Mouse (Mus musculus) heart, embryonic 10.5 days (tissue): Measurements from ENCODE around the gene Rpusd1. TPM values are rescaled to one million over a fixed set of nuclear protein-coding genes. Genes with fewer than 3 reads are reported as not detected.
A peak's percentile ranks its signal among the peaks of the same experiment; 100 is the strongest.
"Not testable (repeated sequence)": the region's sequence is repeated elsewhere in the genome, so short reads cannot be mapped to it uniquely, and the experiment has no call there.

Experiments
- DNase-seq: peaks from one replicate; pipeline ENCODE4 v3.0.0-alpha.2; 2017; ENCODE audit warnings: low spot score
- H3K27ac ChIP-seq: fragments of 300-500 bp; sonication (generic); 2 replicates; pipeline ENCODE4 v1.5.1; 2016; ENCODE audit warnings: mild to moderate bottlenecking
- H3K27me3 ChIP-seq: fragments of 300-500 bp; sonication (generic); 2 replicates; pipeline ENCODE4 v1.6.1; 2016; ENCODE audit warnings: mild to moderate bottlenecking; ENCODE audit not compliant: poor library complexity, insufficient read depth, severe bottlenecking
- H3K36me3 ChIP-seq: fragments of 300-500 bp; sonication (generic); 2 replicates; pipeline ENCODE4 v1.6.1; 2016; ENCODE audit warnings: mild to moderate bottlenecking, moderate library complexity
- H3K4me1 ChIP-seq: fragments of 300-500 bp; sonication (generic); 2 replicates; pipeline ENCODE4 v1.6.1; 2016; ENCODE audit warnings: mild to moderate bottlenecking
- H3K4me3 ChIP-seq: fragments of 300-500 bp; sonication (generic); 2 replicates; pipeline ENCODE4 v1.5.1; 2016; ENCODE audit warnings: mild to moderate bottlenecking, moderate library complexity
- H3K9me3 ChIP-seq: fragments of 300-500 bp; sonication (generic); 2 replicates; pipeline ENCODE4 v1.6.1; 2016; ENCODE audit warnings: mild to moderate bottlenecking, moderate library complexity
- WGBS: fragments of 180-500 bp; shearing (Covaris S2); methylation state at CpG from one replicate; pipeline ENCODE4 v1.1.7; 2016; 5-methylcytosine and 5-hydroxymethylcytosine counted together
- polyA plus RNA-seq: library from polyadenylated mRNA; unstranded; fragments of >200 nt; fragmentation: Nextera tagmentation; extraction: Ambion mirVana; gene quantifications from 2 replicates; pipeline ENCODE4 v1.2.1, GENCODE M21; 2016

Rpusd1 gene
- polyA plus RNA-seq, 1 experiment from 2014 or later, result 19.8 TPM

DNA sequence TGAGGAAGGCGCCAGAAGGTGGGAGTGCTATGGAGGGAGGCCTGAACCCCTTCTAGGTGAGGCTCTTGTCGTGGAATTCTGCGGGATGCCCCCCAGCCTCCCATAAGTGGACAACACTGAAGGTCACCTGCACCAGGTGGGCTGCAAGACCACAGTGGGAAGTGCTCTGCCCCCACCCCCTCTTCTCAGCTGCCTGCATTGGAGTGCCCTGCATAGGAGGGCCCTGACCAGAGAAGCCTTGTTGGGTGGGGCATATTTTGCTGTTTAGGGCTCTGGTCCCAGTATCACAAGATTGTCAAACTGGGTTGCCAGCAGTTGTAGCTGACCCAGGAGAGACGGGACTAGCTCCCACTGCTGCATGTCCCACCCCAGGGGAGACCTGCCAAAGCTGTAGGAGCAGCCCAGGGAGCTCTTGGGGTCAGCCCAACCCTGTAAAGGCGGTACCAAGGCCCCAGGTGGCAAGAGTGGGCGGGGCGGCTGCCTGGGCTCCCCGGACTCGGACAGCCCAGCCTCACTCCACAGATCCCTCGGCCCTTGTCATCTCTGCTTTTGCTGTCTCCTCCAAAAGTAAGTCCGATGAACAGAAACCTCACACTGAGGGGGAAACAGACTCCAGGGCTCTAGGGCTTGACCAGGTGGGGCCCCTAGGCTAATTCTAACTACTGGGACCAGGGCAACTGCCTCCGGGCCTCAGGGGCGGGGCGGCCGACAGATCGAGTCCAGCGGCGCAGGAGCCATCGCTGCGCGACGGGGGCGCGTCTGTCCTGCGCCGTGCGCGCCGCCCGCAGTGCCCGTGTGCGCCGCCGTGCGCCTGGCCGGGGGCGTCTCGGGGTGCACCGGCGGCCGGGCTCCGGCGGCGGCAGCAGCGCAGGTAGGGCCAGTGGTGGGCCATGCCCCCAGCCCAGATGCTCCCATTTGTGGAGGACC, 10.5 kb upstream of the Rpusd1 start, which contains the start of gene Gng13:
Gene Gng13 (plus strand): TSS at position 461 of the 927 bp plus-strand sequence.
- 2% methylated on average over 45 of the region's 45 CpGs for WGBS
- no peak for DNase-seq

GRCm38 (mm10) chr17:25717691-25718090, 9.8 kb upstream of the Rpusd1 start:
- no peak for DNase-seq
- 6% methylated on average over 6 of the region's 6 CpGs for WGBS
- peak overlapping the region; percentile 67 for H3K27ac ChIP-seq
- H3K9me3 ChIP-seq, result no peaks in the 10 kb centered on the region
- H3K4me3 ChIP-seq, result peak overlapping the region; percentile 63
- peaks cover 31% of the 10 kb centered on the region for H3K4me1 ChIP-seq
- peaks cover 43% of the 10 kb centered on the region for H3K36me3 ChIP-seq
- H3K27me3 ChIP-seq, result peaks cover 48% of the 10 kb centered on the region

More for the DNA sequence above, 10.5 kb upstream of the Rpusd1 start, which contains the start of gene Gng13:
- H3K4me3 ChIP-seq, result peak within 1 kb of the TSS; percentile 63
- no peaks in the 10 kb centered on the region for H3K9me3 ChIP-seq
- H3K27ac ChIP-seq, result peak within 1 kb of the TSS; percentile 67
- H3K27me3 ChIP-seq, result peaks cover 48% of the 10 kb centered on the region
- peaks cover 36% of the 10 kb centered on the region for H3K36me3 ChIP-seq
- H3K4me1 ChIP-seq, result peaks cover 31% of the 10 kb centered on the region

- H3K36me3 ChIP-seq, result peaks cover 61% of the 10 kb centered on the region
- WGBS, result 94% methylated on average over 5 of the region's 5 CpGs
- H3K9me3 ChIP-seq, result no peaks in the 10 kb centered on the region
- H3K27ac ChIP-seq, result no peak overlapping the region
- peaks cover 31% of the 10 kb centered on the region for H3K27me3 ChIP-seq
- DNase-seq, result no peak
- H3K4me3 ChIP-seq, result no peak overlapping the region
- peaks cover 22% of the 10 kb centered on the region for H3K4me1 ChIP-seq
These were observed 6.0 kb upstream of the Rpusd1 start for GRCm38 (mm10) chr17:25721476-25721875.

- Histone ChIP-seq H3K4me1 (peaks cover 19% of the 10 kb centered on the region), H3K27ac (no peak overlapping the region), H3K36me3 (peaks cover 60% of the 10 kb centered on the region), H3K9me3 (no peaks in the 10 kb centered on the region), H3K4me3 (no peak overlapping the region), H3K27me3 (peaks cover 11% of the 10 kb centered on the region)
- DNase-seq, result no peak
- WGBS, result 92% methylated on average over 19 of the region's 19 CpGs
These were observed 4.0 kb upstream of the Rpusd1 start for GRCm38 (mm10) chr17:25723470-25723869.

- no peak for DNase-seq
- peaks cover 22% of the 10 kb centered on the region for H3K4me1 ChIP-seq
- WGBS, result 81% methylated on average over 7 of the region's 7 CpGs
- H3K4me3 ChIP-seq, result no peak overlapping the region
- peaks cover 56% of the 10 kb centered on the region for H3K36me3 ChIP-seq
- H3K27me3 ChIP-seq, result peaks cover 7% of the 10 kb centered on the region; the same call in 1 of the 2 replicates
- no peak overlapping the region for H3K27ac ChIP-seq
- no peaks in the 10 kb centered on the region for H3K9me3 ChIP-seq
These were observed 3.6 kb upstream of the Rpusd1 start for GRCm38 (mm10) chr17:25723919-25724318.

GRCm38 (mm10) chr17:25725264-25725663, 2.2 kb upstream of the Rpusd1 start:
- H3K27ac ChIP-seq, result no peak overlapping the region
- 81% methylated on average over 6 of the region's 6 CpGs for WGBS
- no peaks in the 10 kb centered on the region for H3K27me3 ChIP-seq
- DNase-seq, result no peak
- H3K4me1 ChIP-seq, result peaks cover 22% of the 10 kb centered on the region
- H3K4me3 ChIP-seq, result no peak overlapping the region
- no peaks in the 10 kb centered on the region for H3K9me3 ChIP-seq
- H3K36me3 ChIP-seq, result peaks cover 50% of the 10 kb centered on the region

GRCm38 (mm10) chr17:25728009-25728270, 470 bp downstream of the Rpusd1 start:
- Histone ChIP-seq H3K36me3 (peaks cover 35% of the 10 kb centered on the region), H3K27me3 (no peaks in the 10 kb centered on the region), H3K4me3 (peak overlapping the region; percentile 74), H3K27ac (peak overlapping the region; percentile 88), H3K9me3 (no peaks in the 10 kb centered on the region), H3K4me1 (peaks cover 34% of the 10 kb centered on the region)
- DNase-seq, result no peak
- WGBS, result 22% methylated on average over 4 of the region's 4 CpGs

- Histone ChIP-seq H3K4me1 (peaks cover 23% of the 10 kb centered on the region), H3K36me3 (peaks cover 20% of the 10 kb centered on the region), H3K27ac (no peak overlapping the region), H3K27me3 (peaks cover 18% of the 10 kb centered on the region), H3K9me3 (no peaks in the 10 kb centered on the region), H3K4me3 (no peak overlapping the region)
- peak; percentile 93 for DNase-seq
- 16% methylated on average over 2 of the region's 2 CpGs for WGBS
These were observed 4.6 kb downstream of the Rpusd1 start for GRCm38 (mm10) chr17:25732082-25732481.

DNA sequence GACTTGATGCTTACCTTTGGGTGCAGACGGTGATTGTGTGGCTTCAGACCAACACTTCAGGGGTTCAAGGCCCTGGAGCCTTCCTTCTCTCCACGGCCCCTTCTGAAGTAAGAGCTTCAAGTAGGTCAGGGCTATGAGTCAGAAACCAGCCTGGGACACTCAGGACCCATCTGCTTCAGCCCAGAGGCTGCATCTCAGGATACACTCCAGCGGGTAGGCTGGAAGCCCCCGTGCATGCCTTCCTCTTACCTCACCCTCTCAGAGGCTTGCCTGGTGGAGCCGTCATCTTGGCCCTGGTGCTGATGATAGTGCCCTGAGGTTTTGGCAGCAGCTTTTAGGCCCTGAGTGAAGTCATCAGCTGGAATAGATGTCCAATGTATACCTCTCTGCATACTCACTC, 7.8 kb downstream of the Rpusd1 start:
- no peak overlapping the region for H3K27ac ChIP-seq
- peaks cover 13% of the 10 kb centered on the region for H3K36me3 ChIP-seq
- WGBS, result 77% methylated on average over 5 of the region's 5 CpGs
- peaks cover 12% of the 10 kb centered on the region; the same call in 1 of the 2 replicates for H3K4me1 ChIP-seq
- peaks cover 35% of the 10 kb centered on the region for H3K27me3 ChIP-seq
- DNase-seq, result no peak
- H3K9me3 ChIP-seq, result no peaks in the 10 kb centered on the region
- H3K4me3 ChIP-seq, result no peak overlapping the region

DNA sequence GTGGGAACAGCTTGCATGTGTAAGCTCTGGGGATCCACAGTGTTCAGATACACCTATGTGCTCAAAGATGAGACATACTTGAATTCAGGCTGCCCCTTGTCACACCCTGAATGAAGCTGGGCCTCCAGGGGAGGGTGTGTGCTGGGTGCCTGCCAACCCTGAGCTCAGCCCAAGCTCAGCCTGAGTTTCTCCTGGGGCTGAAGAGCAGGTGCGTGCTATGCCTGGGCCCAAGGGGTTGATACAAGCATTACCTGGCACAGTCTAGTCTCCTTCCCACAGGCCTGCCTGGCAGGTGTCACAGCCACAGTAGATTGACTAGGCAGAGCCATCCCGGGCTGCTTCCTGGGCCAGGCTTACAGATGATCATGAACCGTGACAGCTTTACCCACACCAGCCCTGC, 8.3 kb downstream of the Rpusd1 start, which contains the start of gene Mslnl:
Gene Mslnl (plus strand): TSS at position 298 of the 400 bp plus-strand sequence.
- H3K27me3 ChIP-seq, result peaks cover 35% of the 10 kb centered on the region
- H3K36me3 ChIP-seq, result peaks cover 8% of the 10 kb centered on the region
- H3K4me1 ChIP-seq, result peaks cover 12% of the 10 kb centered on the region; the same call in 1 of the 2 replicates
- no peak within 1 kb of the TSS for H3K4me3 ChIP-seq
- WGBS, result 76% methylated on average over 3 of the region's 3 CpGs
- DNase-seq, result no peak
- H3K27ac ChIP-seq, result no peak within 1 kb of the TSS
- H3K9me3 ChIP-seq, result no peaks in the 10 kb centered on the region

DNA sequence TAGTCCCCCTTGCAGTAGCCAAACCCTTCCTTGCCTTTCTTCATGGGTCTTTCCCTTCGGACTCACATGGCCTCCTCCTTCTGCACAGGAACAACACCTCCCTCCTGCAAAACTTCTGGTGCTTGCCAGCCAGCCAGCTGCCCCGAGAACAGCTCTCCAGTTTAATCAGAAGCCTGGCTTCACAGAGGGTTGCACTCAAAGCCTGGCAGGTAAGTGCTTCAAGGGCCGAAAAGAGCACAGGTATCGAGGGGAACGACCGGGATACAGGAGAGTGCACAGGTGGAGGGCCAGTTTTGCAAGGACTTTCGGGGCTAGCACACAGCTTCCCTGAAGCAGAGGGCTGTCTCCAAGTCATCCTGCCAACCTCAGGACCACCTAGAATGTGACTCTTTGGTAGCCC, 11.4 kb downstream of the Rpusd1 start:
- H3K27me3 ChIP-seq, result peaks cover 51% of the 10 kb centered on the region
- H3K27ac ChIP-seq, result no peak overlapping the region
- no peak for DNase-seq
- no peaks in the 10 kb centered on the region for H3K36me3 ChIP-seq
- 70% methylated on average over 7 of the region's 7 CpGs for WGBS
- H3K9me3 ChIP-seq, result no peaks in the 10 kb centered on the region
- no peak overlapping the region for H3K4me3 ChIP-seq
- H3K4me1 ChIP-seq, result no peaks in the 10 kb centered on the region

- not testable (repeated sequence) for H3K36me3 ChIP-seq, H3K9me3 ChIP-seq, H3K4me1 ChIP-seq, DNase-seq, H3K4me3 ChIP-seq, H3K27ac ChIP-seq
- WGBS, result 71% methylated on average over 12 of the region's 12 CpGs
- peaks cover 52% of the 10 kb centered on the region for H3K27me3 ChIP-seq
These were observed 14.0 kb downstream of the Rpusd1 start for GRCm38 (mm10) chr17:25741471-25741870.

- Histone ChIP-seq H3K4me3 (no peak overlapping the region), H3K27ac (no peak overlapping the region), H3K9me3 (no peaks in the 10 kb centered on the region), H3K4me1 (peaks cover 8% of the 10 kb centered on the region), H3K36me3 (no peaks in the 10 kb centered on the region), H3K27me3 (peaks cover 35% of the 10 kb centered on the region)
- DNase-seq, result no peak
- 89% methylated on average over 9 of the region's 9 CpGs for WGBS
These were observed 16.4 kb downstream of the Rpusd1 start for GRCm38 (mm10) chr17:25743831-25744230.
